Mouse (Mus musculus) C2C12 (cell line): ENCODE measurements around the gene Minpp1.

Source experiments
- CEBPB ChIP-seq: IDR thresholded peaks from one replicate; pipeline ENCODE4 v1.6.1; 2011; ENCODE audit warnings: low read depth, mild to moderate bottlenecking, control low read depth, moderate library complexity
- CTCF ChIP-seq: IDR thresholded peaks from one replicate; pipeline ENCODE4 v1.5.1; 2011; ENCODE audit not compliant: control insufficient read depth, insufficient read depth, insufficient read length
- FOSL1 ChIP-seq: IDR thresholded peaks from one replicate; pipeline ENCODE4 v1.8.0; 2011; ENCODE audit warnings: mild to moderate bottlenecking, low read length; ENCODE audit not compliant: poor library complexity, insufficient read depth, severe bottlenecking
- MAX ChIP-seq: IDR thresholded peaks from one replicate; pipeline ENCODE4 v1.6.1; 2011; ENCODE audit warnings: mild to moderate bottlenecking, control low read depth
- MYOD1 ChIP-seq: IDR thresholded peaks from one replicate; pipeline ENCODE4 v1.6.1; 2011; ENCODE audit warnings: low read depth; ENCODE audit not compliant: control insufficient read depth, insufficient read length
- MYOG ChIP-seq: IDR thresholded peaks from one replicate; pipeline ENCODE4 v1.6.1; 2011; ENCODE audit not compliant: control insufficient read depth, insufficient read length; ENCODE audit errors: extremely low read depth
- USF1 ChIP-seq: IDR thresholded peaks from one replicate; pipeline ENCODE4 v1.6.1; 2011; ENCODE audit warnings: low read depth, mild to moderate bottlenecking, control low read depth, moderate library complexity

GRCm38 (mm10) chr19:32550446-32550845 lies 64.9 kb downstream of the Minpp1 start:
- TF ChIP-seq CTCF (no peak), MYOD1 (no peak), FOSL1 (no peak), CEBPB (no peak), MAX (no peak), MYOG (no peak), USF1 (no peak)
